Mouse (Mus musculus) MEL (cell line): Measurements from ENCODE around the gene Epop. TPM values are rescaled to one million over a fixed set of nuclear protein-coding genes. Genes with fewer than 3 reads are reported as not detected.

Experiments
- DNase-seq: peaks from one replicate; pipeline ENCODE4 v3.0.0; 2011; ENCODE audit warnings: low read depth, low spot score
- H3K27ac ChIP-seq: 2 replicates; pipeline ENCODE4 v1.5.1; 2012; ENCODE audit warnings: low read depth, mild to moderate bottlenecking, control low read depth, low read length, moderate library complexity; ENCODE audit not compliant: control insufficient read depth
- H3K27me3 ChIP-seq, 2 experiments: fragments of 150-350 bp in 1 of 2; sonication (generic) in 1 of 2; 2 replicates each; pipeline ENCODE4 v1.6.1; 2012; ENCODE audit warnings: low read length in 2 of 2, mild to moderate bottlenecking in 2 of 2, improper control_type of control experiment in 1 of 2, moderate library complexity in 1 of 2; ENCODE audit not compliant: insufficient read depth in 2 of 2, control insufficient read depth in 1 of 2
- H3K36me3 ChIP-seq, 2 experiments: 2 replicates each; pipeline ENCODE4 v1.6.1; 2012 to 2014; ENCODE audit warnings: low read length in 2 of 2, improper control_type of control experiment in 1 of 2, inconsistent platforms in 1 of 2, mild to moderate bottlenecking in 1 of 2; ENCODE audit not compliant: insufficient read depth in 2 of 2, control insufficient read depth in 1 of 2
- H3K4me1 ChIP-seq, 2 experiments: fragments of 150-350 bp in 1 of 2; sonication (generic) in 1 of 2; 2 replicates each; pipeline ENCODE4 v1.6.1; 2012; ENCODE audit warnings: low read length in 2 of 2, improper control_type of control experiment in 1 of 2, mild to moderate bottlenecking in 1 of 2; ENCODE audit not compliant: insufficient read depth in 2 of 2, control insufficient read depth in 1 of 2
- H3K4me3 ChIP-seq, 2 experiments: fragments of 150-350 bp in 1 of 2; sonication (generic) in 1 of 2; 2 replicates each; pipeline ENCODE4 v1.5.1; 2012; ENCODE audit warnings: low read depth in 2 of 2, low read length in 2 of 2, mild to moderate bottlenecking in 2 of 2, moderate library complexity in 2 of 2, control low read depth in 1 of 2, improper control_type of control experiment in 1 of 2; ENCODE audit not compliant: control insufficient read depth in 1 of 2, insufficient read depth in 1 of 2
- H3K79me2 ChIP-seq: 2 replicates; pipeline ENCODE4 v1.6.1; 2012; ENCODE audit warnings: mild to moderate bottlenecking, low read length, moderate library complexity; ENCODE audit not compliant: control insufficient read depth, poor library complexity, insufficient read depth
- H3K9ac ChIP-seq: 2 replicates; pipeline ENCODE4 v1.6.1; 2012; ENCODE audit warnings: low read depth, mild to moderate bottlenecking, control low read depth, low read length, moderate library complexity; ENCODE audit not compliant: control insufficient read depth, poor library complexity, severe bottlenecking
- H3K9me3 ChIP-seq: fragments of 150-350 bp; sonication (generic); replicated peaks from 2 replicates; pipeline ENCODE4 v1.6.1; 2012; ENCODE audit warnings: mild to moderate bottlenecking, low read length, improper control_type of control experiment, moderate library complexity; ENCODE audit not compliant: insufficient read depth
- CHD1 ChIP-seq: IDR thresholded peaks from 2 replicates; pipeline ENCODE4 v1.6.1; 2012; ENCODE audit warnings: low read depth, mild to moderate bottlenecking, inconsistent platforms, low read length, improper control_type of control experiment
- CTCF ChIP-seq, 3 experiments: IDR thresholded peaks in 2 of 3; conservative IDR thresholded peaks in 1 of 3; 2 replicates each; pipeline ENCODE4 v1.5.1; 2011 to 2012; ENCODE audit warnings: low read length in 3 of 3, low read depth in 2 of 3, mild to moderate bottlenecking in 2 of 3, improper control_type of control experiment in 1 of 3, inconsistent platforms in 1 of 3, mixed read lengths in 1 of 3, moderate library complexity in 1 of 3; ENCODE audit not compliant: control insufficient read depth in 1 of 3, insufficient read depth in 1 of 3, poor library complexity in 1 of 3, severe bottlenecking in 1 of 3
- E2F4 ChIP-seq: IDR thresholded peaks from 2 replicates; pipeline ENCODE4 v1.6.1; 2011; ENCODE audit warnings: low read depth, low read length, improper control_type of control experiment, borderline replicate concordance
- ETS1 ChIP-seq: IDR thresholded peaks from 2 replicates; pipeline ENCODE4 v1.6.1; 2012; ENCODE audit warnings: low read depth, mild to moderate bottlenecking, inconsistent platforms, low read length, improper control_type of control experiment, moderate library complexity
- HCFC1 ChIP-seq: IDR thresholded peaks from 2 replicates; pipeline ENCODE4 v1.6.1; 2012; ENCODE audit warnings: low read depth, mild to moderate bottlenecking, inconsistent platforms, low read length, improper control_type of control experiment, moderate library complexity
- JUND ChIP-seq: IDR thresholded peaks from 2 replicates; pipeline ENCODE4 v1.6.1; 2011; ENCODE audit warnings: low read depth, mild to moderate bottlenecking, improper control_type of control experiment, low read length
- KAT2A ChIP-seq: conservative IDR thresholded peaks from 2 replicates; pipeline ENCODE4 v1.6.1; 2012; ENCODE audit warnings: low read depth, low read length, improper control_type of control experiment, inconsistent platforms
- MAFK ChIP-seq: IDR thresholded peaks from 2 replicates; pipeline ENCODE4 v1.6.1; 2011; ENCODE audit warnings: low read depth, mild to moderate bottlenecking, low read length, improper control_type of control experiment, borderline replicate concordance
- MEF2A ChIP-seq: IDR thresholded peaks from 2 replicates; pipeline ENCODE4 v1.6.1; 2014; ENCODE audit warnings: low read depth, mild to moderate bottlenecking, inconsistent platforms, low read length, improper control_type of control experiment; ENCODE audit not compliant: poor library complexity, insufficient replicate concordance, severe bottlenecking; ENCODE audit errors: extremely low read depth
- MYC ChIP-seq: IDR thresholded peaks from 2 replicates; pipeline ENCODE4 v1.6.1; 2011; ENCODE audit warnings: low read depth, mild to moderate bottlenecking, low read length, improper control_type of control experiment, moderate library complexity
- POLR2A ChIP-seq, 2 experiments: IDR thresholded peaks; 2 replicates each; pipeline ENCODE4 v1.6.1; 2011 to 2012; ENCODE audit warnings: low read length in 2 of 2, mild to moderate bottlenecking in 2 of 2, control low read depth in 1 of 2, improper control_type of control experiment in 1 of 2, low read depth in 1 of 2, moderate library complexity in 1 of 2; ENCODE audit not compliant: control insufficient read depth in 1 of 2, insufficient read depth in 1 of 2, poor library complexity in 1 of 2
- POLR2AphosphoS5 ChIP-seq: IDR thresholded peaks from 2 replicates; pipeline ENCODE4 v1.6.1; 2012; ENCODE audit warnings: low read depth, borderline replicate concordance, mild to moderate bottlenecking, inconsistent platforms, low read length, moderate library complexity, mixed read lengths
- RAD21 ChIP-seq: IDR thresholded peaks from 2 replicates; pipeline ENCODE4 v1.6.1; 2011; ENCODE audit warnings: mild to moderate bottlenecking, low read depth, low read length, improper control_type of control experiment
- TAL1 ChIP-seq: IDR thresholded peaks from 2 replicates; pipeline ENCODE4 v1.6.1; 2012; ENCODE audit warnings: mild to moderate bottlenecking, inconsistent platforms, low read length, moderate library complexity, mixed read lengths
- TBP ChIP-seq: IDR thresholded peaks from 2 replicates; pipeline ENCODE4 v1.8.0; 2011; ENCODE audit warnings: low read depth, low read length, improper control_type of control experiment
- UBTF ChIP-seq: IDR thresholded peaks from 2 replicates; pipeline ENCODE4 v1.6.1; 2012; ENCODE audit warnings: low read depth, mild to moderate bottlenecking, inconsistent platforms, low read length, improper control_type of control experiment, moderate library complexity, borderline replicate concordance; ENCODE audit not compliant: insufficient read depth
- USF1 ChIP-seq: IDR thresholded peaks from 2 replicates; pipeline ENCODE4 v1.6.1; 2014; ENCODE audit warnings: low read depth, mild to moderate bottlenecking, inconsistent platforms, low read length, improper control_type of control experiment, moderate library complexity
- USF2 ChIP-seq, 2 experiments: IDR thresholded peaks; 2 replicates each; pipeline ENCODE4 v1.6.1; 2011 to 2012; ENCODE audit warnings: improper control_type of control experiment in 2 of 2, low read length in 2 of 2, borderline replicate concordance in 1 of 2, inconsistent platforms in 1 of 2, low read depth in 1 of 2, mild to moderate bottlenecking in 1 of 2; ENCODE audit not compliant: insufficient read depth in 1 of 2
- ZKSCAN1 ChIP-seq: IDR thresholded peaks from 2 replicates; pipeline ENCODE4 v1.6.1; 2012; ENCODE audit warnings: low read depth, mild to moderate bottlenecking, inconsistent platforms, low read length, improper control_type of control experiment, moderate library complexity
- ZNF384 ChIP-seq: IDR thresholded peaks from 2 replicates; pipeline ENCODE4 v1.6.1; 2012; ENCODE audit warnings: low read depth, mild to moderate bottlenecking, inconsistent platforms, low read length, improper control_type of control experiment
- polyA plus RNA-seq, 2 experiments: library from polyadenylated mRNA; stranded (reverse) in 1 of 2; unstranded in 1 of 2; fragments of >175 nt in 1 of 2; fragments of >200 nt in 1 of 2; gene quantifications; 2 replicates each; pipeline versions ENCODE4 v1.2.1 to v1.2.4; 2012; ENCODE audit warnings: low replicate concordance in 2 of 2, low read depth in 1 of 2; ENCODE audit not compliant: insufficient read length in 2 of 2, insufficient read depth in 1 of 2, missing spikeins in 1 of 2
- total RNA-seq: library from RNA; depleted of rRNA; stranded (reverse); fragments of 300-350 nt; gene quantifications from 2 replicates; pipeline ENCODE4 v1.2.3, GENCODE M21; 2012

Epop gene
- total and polyA plus RNA-seq, 3 experiments: not detected

DNA sequence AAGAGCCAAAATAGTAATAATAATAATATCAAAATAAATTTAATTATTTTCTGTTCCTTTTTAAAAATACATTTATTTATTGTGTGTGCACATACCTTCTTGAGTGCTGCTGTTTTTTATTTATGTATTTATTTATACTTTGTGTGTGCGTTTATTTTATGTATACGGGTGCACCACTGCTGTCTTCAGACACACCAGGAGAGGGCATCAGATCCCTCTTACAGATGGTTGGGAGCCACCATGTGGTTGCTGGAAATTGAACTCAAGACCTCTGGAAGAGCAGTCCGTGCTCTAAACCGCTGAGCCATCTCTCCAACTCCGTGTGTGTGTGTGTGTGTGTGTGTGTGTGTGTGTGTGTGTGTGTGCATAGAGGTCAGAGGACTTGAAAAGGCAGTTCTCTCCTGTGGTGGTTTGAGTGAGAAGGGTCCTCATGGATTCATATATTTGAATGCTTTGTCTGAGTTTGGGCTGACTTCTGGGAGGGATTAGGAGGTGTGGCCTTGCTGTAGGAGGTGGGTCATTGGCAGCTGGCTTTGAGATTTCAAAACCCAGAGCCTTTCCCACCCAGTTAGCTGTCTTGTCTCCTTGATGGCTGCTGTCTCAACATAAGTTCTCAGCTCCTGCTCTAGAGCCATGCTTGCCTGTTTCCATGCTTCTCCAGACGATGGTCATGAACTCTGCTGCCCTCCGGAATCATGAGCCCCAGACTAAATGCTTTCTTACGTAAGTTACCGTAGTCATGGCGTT lies 31.4 kb downstream of the Epop start:
- H3K4me3 ChIP-seq: no peak overlapping the region
- H3K27me3 ChIP-seq: peaks cover 12 to 14% of the 10 kb centered on the region in 2 experiments
- H3K36me3 ChIP-seq: no peaks in the 10 kb centered on the region
- no peak overlapping the region for H3K27ac ChIP-seq
- no peak overlapping the region for H3K9ac ChIP-seq
- TF ChIP-seq E2F4 (no peak), HCFC1 (no peak), CTCF (IDR thresholded peaks at IDR 0.05 in 2 of 3, conservative IDR thresholded peaks at IDR 0.05 in 1 of 3; ENCODE audit: control insufficient read depth in 1 of 3, insufficient read depth in 1 of 3, low read depth in 2 of 3, low read length in 3 of 3, poor library complexity in 1 of 3, severe bottlenecking in 1 of 3) (peak in 1 of 3 experiments; percentile 29; a peak in 1 of 6 replicates)
- H3K4me1 ChIP-seq: no peaks in the 10 kb centered on the region
- no peaks in the 10 kb centered on the region for H3K9me3 ChIP-seq
- DNase-seq: no peak
- no peaks in the 10 kb centered on the region for H3K79me2 ChIP-seq

DNA sequence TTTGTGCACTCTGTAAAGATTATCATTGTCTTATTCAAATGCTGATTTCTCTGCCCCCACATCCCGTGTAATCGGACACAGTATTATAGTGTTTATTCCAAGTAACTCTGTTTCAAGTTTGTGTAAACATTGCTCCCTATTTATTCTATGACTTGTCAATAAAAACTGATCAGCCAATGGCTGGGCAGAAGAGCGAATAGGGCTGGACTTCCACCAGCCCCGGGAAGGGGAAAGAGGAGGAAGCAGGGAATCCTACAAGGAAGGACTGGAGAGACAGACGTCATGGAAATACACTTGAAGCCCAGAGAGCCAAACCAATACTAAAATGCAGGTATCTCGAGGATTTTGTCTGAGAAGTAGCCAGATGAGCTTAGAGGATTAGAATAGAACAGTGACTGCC lies 35.4 kb downstream of the Epop start:
- H3K4me3 ChIP-seq: no peak overlapping the region
- peaks cover 10 to 22% of the 10 kb centered on the region in 2 experiments for H3K27me3 ChIP-seq
- no peak for DNase-seq
- H3K79me2 ChIP-seq: no peaks in the 10 kb centered on the region
- H3K9me3 ChIP-seq: no peaks in the 10 kb centered on the region
- no peak overlapping the region for H3K27ac ChIP-seq
- H3K9ac ChIP-seq: no peak overlapping the region
- H3K4me1 ChIP-seq: no peaks in the 10 kb centered on the region
- TF ChIP-seq USF1 (no peak), CTCF (IDR thresholded peaks at IDR 0.05 in 2 of 3, conservative IDR thresholded peaks at IDR 0.05 in 1 of 3; ENCODE audit: control insufficient read depth in 1 of 3, insufficient read depth in 1 of 3, low read depth in 2 of 3, low read length in 3 of 3, poor library complexity in 1 of 3, severe bottlenecking in 1 of 3) (no peak), E2F4 (no peak), ZNF384 (no peak)
- TF ChIP-seq, all 39 proteins: peak for 0
- no peaks in the 10 kb centered on the region for H3K36me3 ChIP-seq

DNA sequence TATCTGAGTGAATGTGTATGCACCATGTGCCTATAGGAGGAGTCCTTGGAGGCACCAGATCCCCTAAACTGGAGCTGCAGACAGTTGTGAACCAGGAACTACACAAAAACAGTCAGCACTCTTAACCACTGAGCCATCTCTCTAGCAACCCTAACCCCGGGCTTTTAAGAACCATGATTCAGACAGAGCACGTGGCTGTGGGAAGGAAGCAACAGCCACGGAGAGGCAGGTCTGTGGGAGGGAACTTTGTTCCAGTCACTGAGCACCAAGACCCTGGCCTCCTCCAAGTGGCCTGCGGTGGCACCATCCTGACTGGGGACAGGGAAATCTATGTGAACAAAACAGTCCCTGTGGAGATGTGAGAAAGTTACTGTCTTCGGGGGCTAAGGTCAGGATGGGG lies 37.6 kb downstream of the Epop start:
- Histone ChIP-seq H3K4me3 (no peak overlapping the region), H3K27me3 (peaks cover 12 to 21% of the 10 kb centered on the region in 2 experiments), H3K4me1 (no peaks in the 10 kb centered on the region), H3K27ac (no peak overlapping the region), H3K79me2 (no peaks in the 10 kb centered on the region), H3K9me3 (no peaks in the 10 kb centered on the region), H3K36me3 (no peaks in the 10 kb centered on the region), H3K9ac (no peak overlapping the region)
- TF ChIP-seq ZNF384: no peak
- no peak for TF ChIP-seq KAT2A
- TF ChIP-seq RAD21: no peak
- TF ChIP-seq USF2 (IDR thresholded peaks at IDR 0.05; ENCODE audit: borderline replicate concordance in 1 of 2, insufficient read depth in 1 of 2, low read depth in 1 of 2, low read length in 2 of 2): no peak
- no peak for TF ChIP-seq JUND
- TF ChIP-seq POLR2A (IDR thresholded peaks at IDR 0.05; ENCODE audit: control insufficient read depth in 1 of 2, insufficient read depth in 1 of 2, low read depth in 1 of 2, low read length in 2 of 2, poor library complexity in 1 of 2): no peak
- no peak for TF ChIP-seq MYC
- TF ChIP-seq UBTF: no peak
- no peak for TF ChIP-seq POLR2AphosphoS5
- TF ChIP-seq E2F4: no peak
- TF ChIP-seq ETS1: no peak
- no peak for TF ChIP-seq MAFK
- no peak for TF ChIP-seq ZKSCAN1
- no peak for TF ChIP-seq CHD1
- no peak for TF ChIP-seq TBP
- no peak for TF ChIP-seq TAL1
- TF ChIP-seq MEF2A: no peak
- DNase-seq: no peak
